Mouse (Mus musculus): ENCODE data around the gene Efna3.

GRCm38 (mm10) chr3:89332013-89332412 lies 9.2 kb upstream of the Efna3 start:
- no peak for TF ChIP-seq CTCF (conservative IDR thresholded peaks at IDR 0.05; ENCODE audit: low read length)
- no peak for TF ChIP-seq POU5F1 (IDR thresholded peaks at IDR 0.05; ENCODE audit: borderline replicate concordance, low read length)
